Mouse (Mus musculus): ENCODE results near the gene Lrrc61. TPM values are rescaled to one million over a fixed set of nuclear protein-coding genes. Genes with fewer than 3 reads are reported as not detected.

Gene Lrrc61
- 17.9 and 19.5 TPM in 2 replicates for polyA plus RNA-seq (2012; rRNA removed; ENCODE audit: low replicate concordance)

GRCm38 (mm10) chr6:48554280-48555103, at the start of gene Lrrc61:
Gene Lrrc61 (plus strand): TSS chr6:48554796.

GRCm38 (mm10) chr6:48537105-48537954, 17.3 kb upstream of the Lrrc61 start, which contains the start of gene Atp6v0e2:
Gene Atp6v0e2 (plus strand): TSS chr6:48537615.

GRCm38 (mm10) chr6:48572572-48573061, 18.0 kb downstream of the Lrrc61 start, which contains the start of gene Rarres2:
Gene Rarres2 (minus strand): TSS chr6:48572789.

GRCm38 (mm10) chr6:48589194-48589750, 34.7 kb downstream of the Lrrc61 start, which contains the start of gene Gm45021:
Gene Gm45021 (plus strand): TSS chr6:48589610.

GRCm38 (mm10) chr6:48593158-48594042, 38.8 kb downstream of the Lrrc61 start, which contains the start of the genes Repin1 and Gm44965:
Gene Repin1 (plus strand): TSS chr6:48593883.
Gene Gm44965 (plus strand): TSS chr6:48593941.

GRCm38 (mm10) chr6:48601271-48602079, 46.9 kb downstream of the Lrrc61 start, which contains the start of gene Zfp775:
Gene Zfp775 (plus strand): TSS chr6:48602063.

Other genes starting within 250 kb of the Lrrc61 start
- 9.1 and 12.5 TPM in 2 replicates for gene Krba1, start 159.2 kb upstream of the Lrrc61 start, polyA plus RNA-seq (2012; rRNA removed; ENCODE audit: low replicate concordance)
- gene Zfp467, start 109.0 kb upstream of the Lrrc61 start, polyA plus RNA-seq (2012; rRNA removed; ENCODE audit: low replicate concordance): 21.7 and 31.1 TPM in 2 replicates
- gene Sspo, start 106.6 kb upstream of the Lrrc61 start, polyA plus RNA-seq (2012; rRNA removed; ENCODE audit: low replicate concordance): 0.99 and 1.9 TPM in 2 replicates
- gene Atp6v0e2, start 17.2 kb upstream of the Lrrc61 start, polyA plus RNA-seq (2012; rRNA removed; ENCODE audit: low replicate concordance): 21.6 and 36.5 TPM in 2 replicates
- 29.5 and 42.3 TPM in 2 replicates for gene Rarres2, start 18.0 kb downstream of the Lrrc61 start, polyA plus RNA-seq (2012; rRNA removed; ENCODE audit: low replicate concordance)
- gene Gm45021, start 34.8 kb downstream of the Lrrc61 start, polyA plus RNA-seq (2012; rRNA removed; ENCODE audit: low replicate concordance): not detected in 2 replicates
- gene Repin1, start 39.1 kb downstream of the Lrrc61 start, polyA plus RNA-seq (2012; rRNA removed; ENCODE audit: low replicate concordance): 8.1 and 17.1 TPM in 2 replicates
- gene Gm44965, start 39.1 kb downstream of the Lrrc61 start, polyA plus RNA-seq (2012; rRNA removed; ENCODE audit: low replicate concordance): not detected in 2 replicates
- 1.8 and 2.5 TPM in 2 replicates for gene Zfp775, start 47.3 kb downstream of the Lrrc61 start, polyA plus RNA-seq (2012; rRNA removed; ENCODE audit: low replicate concordance)
- 0.48 and 0.78 TPM in 2 replicates for gene AI854703, start 72.0 kb downstream of the Lrrc61 start, polyA plus RNA-seq (2012; rRNA removed; ENCODE audit: low replicate concordance)
- 0.27 and 0.54 TPM in 2 replicates for gene Gimap8, start 92.4 kb downstream of the Lrrc61 start, polyA plus RNA-seq (2012; rRNA removed; ENCODE audit: low replicate concordance)
- gene Gimap9, start 121.3 kb downstream of the Lrrc61 start, polyA plus RNA-seq (2012; rRNA removed; ENCODE audit: low replicate concordance): 0.26 and 0.53 TPM in 2 replicates
- 1.3 and 6.1 TPM in 2 replicates for gene Gimap4, start 129.8 kb downstream of the Lrrc61 start, polyA plus RNA-seq (2012; rRNA removed; ENCODE audit: low replicate concordance)
- gene Gimap6, start 153.4 kb downstream of the Lrrc61 start, polyA plus RNA-seq (2012; rRNA removed; ENCODE audit: low replicate concordance): 0.92 and 2.6 TPM in 2 replicates
- not detected in 2 replicates for gene Gm28053, start 163.8 kb downstream of the Lrrc61 start, polyA plus RNA-seq (2012; rRNA removed; ENCODE audit: low replicate concordance)
- gene Gimap7, start 163.8 kb downstream of the Lrrc61 start, polyA plus RNA-seq (2012; rRNA removed; ENCODE audit: low replicate concordance): 0.63 and 2.0 TPM in 2 replicates
- 10.2 and 21.6 TPM in 2 replicates for gene Gimap1, start 184.3 kb downstream of the Lrrc61 start, polyA plus RNA-seq (2012; rRNA removed; ENCODE audit: low replicate concordance)
- 7.1 and 9.2 TPM in 2 replicates for gene Gimap5, start 191.4 kb downstream of the Lrrc61 start, polyA plus RNA-seq (2012; rRNA removed; ENCODE audit: low replicate concordance)
- gene Gimap3, start 216.1 kb downstream of the Lrrc61 start, polyA plus RNA-seq (2012; rRNA removed; ENCODE audit: low replicate concordance): 3.7 and 11.7 TPM in 2 replicates

Data from duodenum, adult 2 months (tissue).